Mouse (Mus musculus): ENCODE data around the gene Zfp82.

GRCm38 (mm10) chr7:30062478-30062877 lies 10.2 kb downstream of the Zfp82 start:
- peak; percentile 49 for TF ChIP-seq CTCF (IDR thresholded peaks at IDR 0.05)
- TF ChIP-seq EP300 (IDR thresholded peaks at IDR 0.05), result no peak
